Mouse (Mus musculus) B cell, adult 62 days (primary cell): ENCODE measurements around the gene Amfr. TPM values are rescaled to one million over a fixed set of nuclear protein-coding genes. Genes with fewer than 3 reads are reported as not detected.

Experiments used
- total RNA-seq: library from RNA; stranded (reverse); gene quantifications from 4 replicates; pipeline ENCODE4 v1.2.4, GENCODE M21; 2023

The Amfr gene
- total RNA-seq: 74.6 to 79.7 TPM (median 76.3 TPM) in 4 replicates

DNA sequence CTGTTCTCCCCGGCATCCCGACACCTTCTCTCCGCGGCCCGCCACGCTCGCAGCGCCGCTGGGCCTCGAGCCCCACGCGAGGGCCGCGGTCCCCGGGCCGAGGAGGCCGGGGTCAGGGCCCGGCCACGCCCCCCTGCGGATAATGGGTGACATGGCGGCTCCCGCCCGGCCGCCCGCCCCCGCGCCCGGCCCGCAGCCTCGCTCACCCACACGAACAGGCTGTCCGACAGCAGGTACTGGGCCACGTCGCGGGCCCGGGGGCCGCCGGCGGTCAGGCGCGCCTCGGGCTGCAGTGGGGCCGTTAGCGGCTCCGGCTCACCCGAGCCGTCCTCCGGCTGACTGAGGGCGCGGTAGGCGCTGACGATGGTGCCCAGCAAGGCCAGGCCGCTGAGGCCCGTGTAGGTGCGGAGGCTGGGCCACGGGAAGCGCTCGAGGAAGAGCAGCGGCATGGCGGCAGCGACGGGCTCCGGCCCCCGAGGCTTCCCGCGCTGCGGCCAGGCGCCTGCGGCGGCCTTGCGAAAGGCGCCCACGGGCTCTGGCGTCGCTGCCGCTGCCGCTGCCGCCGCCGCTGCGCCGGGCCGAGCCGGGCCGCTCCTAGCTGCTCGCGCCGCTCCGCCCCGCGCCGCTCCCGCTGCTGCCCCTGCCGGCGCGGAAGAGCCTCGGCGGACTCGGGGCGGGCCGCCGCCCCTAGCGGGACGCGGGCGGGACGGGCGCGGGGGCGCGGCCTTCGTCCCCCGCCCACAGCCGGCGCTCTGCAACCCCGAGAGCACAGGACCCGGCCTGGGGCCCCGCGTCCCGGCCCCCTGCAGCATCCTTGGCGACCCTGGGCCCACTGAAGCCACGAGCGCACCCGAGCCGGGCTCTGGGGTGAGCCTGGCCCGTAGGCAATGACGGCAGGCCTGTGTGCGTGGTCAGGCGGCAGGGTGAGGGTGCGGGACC, at the start of gene Amfr:
Amfr (minus strand) TSS at position 830 of the 939 bp plus-strand sequence.

DNA sequence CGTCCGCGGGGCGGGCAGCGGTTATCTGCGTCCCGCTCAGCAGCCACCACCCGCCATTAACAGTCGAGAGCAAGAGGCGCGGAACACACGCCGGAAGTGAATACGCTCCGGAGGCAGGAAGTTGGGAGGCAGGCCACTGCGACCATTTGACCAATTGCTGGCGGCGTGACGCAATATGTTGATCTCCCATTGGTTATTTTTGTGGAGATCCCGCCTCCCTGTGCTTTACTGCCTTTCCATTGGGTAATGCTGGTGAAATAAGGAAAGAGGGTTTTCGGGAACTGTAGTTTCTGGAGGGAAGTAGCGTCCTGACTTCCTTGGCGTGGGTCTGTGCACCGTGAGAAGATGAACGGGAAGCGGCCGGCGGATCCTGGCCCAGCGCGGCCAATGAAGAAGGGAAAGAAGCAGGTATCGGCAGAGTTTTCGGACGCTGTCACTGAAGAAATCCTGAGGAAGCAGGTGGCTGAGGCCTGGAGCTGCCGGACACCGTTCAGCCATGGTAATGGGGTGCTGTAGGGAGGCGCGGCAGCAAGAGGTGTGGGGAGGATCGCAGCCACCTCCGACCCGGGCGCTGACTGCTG, 24.4 kb upstream of the Amfr start, which contains the start of the genes Nudt21 and Ogfod1:
Nudt21 (minus strand) TSS at position 88 of the 581 bp plus-strand sequence.
Ogfod1 (plus strand) TSS at position 255 of the 581 bp plus-strand sequence.

Other genes starting within 250 kb of the Amfr start
- gene Gnao1, start 202.9 kb downstream of the Amfr start, total RNA-seq: not detected in 4 replicates
- gene Nudt21, start 24.2 kb upstream of the Amfr start, total RNA-seq: 35.4 to 57.6 TPM (median 42.6 TPM) in 4 replicates
- gene Ogfod1, start 24.4 kb upstream of the Amfr start, total RNA-seq: 13.9 to 18.4 TPM (median 17.1 TPM) in 4 replicates
- 16.9 to 25.5 TPM (median 22.6 TPM) in 4 replicates for gene Bbs2, start 86.1 kb upstream of the Amfr start, total RNA-seq
- not detected in 4 replicates for gene Mt4, start 124.4 kb upstream of the Amfr start, total RNA-seq
- gene Mt3, start 139.8 kb upstream of the Amfr start, total RNA-seq: not detected in 4 replicates
- 1.8 TPM in 1 of 4 replicates, not detected in the others for gene Mt2, start 159.8 kb upstream of the Amfr start, total RNA-seq
- 6.2 to 11.6 TPM (median 8.3 TPM) in 4 replicates for gene Mt1, start 166.2 kb upstream of the Amfr start, total RNA-seq
- gene Nup93, start 201.7 kb upstream of the Amfr start, total RNA-seq: 28.0 to 36.2 TPM (median 32.4 TPM) in 4 replicates